Mouse (Mus musculus) left cerebral cortex, adult 8-10 months (tissue): ENCODE data around the gene Hoxa13. TPM values are rescaled to one million over a fixed set of nuclear protein-coding genes. Genes with fewer than 3 reads are reported as not detected.

Experiments used
- DNase-seq, 2 experiments: peaks; one replicate each; pipeline ENCODE4 v3.0.0; 2022; ENCODE audit warnings: low spot score in 2 of 2
- total RNA-seq, 4 experiments: library from RNA; stranded (reverse); gene quantifications; 2 replicates each; pipeline ENCODE4 v1.2.4; 2022

The Hoxa13 gene
- total RNA-seq, 4 experiments from 2014 or later, result not detected

DNA sequence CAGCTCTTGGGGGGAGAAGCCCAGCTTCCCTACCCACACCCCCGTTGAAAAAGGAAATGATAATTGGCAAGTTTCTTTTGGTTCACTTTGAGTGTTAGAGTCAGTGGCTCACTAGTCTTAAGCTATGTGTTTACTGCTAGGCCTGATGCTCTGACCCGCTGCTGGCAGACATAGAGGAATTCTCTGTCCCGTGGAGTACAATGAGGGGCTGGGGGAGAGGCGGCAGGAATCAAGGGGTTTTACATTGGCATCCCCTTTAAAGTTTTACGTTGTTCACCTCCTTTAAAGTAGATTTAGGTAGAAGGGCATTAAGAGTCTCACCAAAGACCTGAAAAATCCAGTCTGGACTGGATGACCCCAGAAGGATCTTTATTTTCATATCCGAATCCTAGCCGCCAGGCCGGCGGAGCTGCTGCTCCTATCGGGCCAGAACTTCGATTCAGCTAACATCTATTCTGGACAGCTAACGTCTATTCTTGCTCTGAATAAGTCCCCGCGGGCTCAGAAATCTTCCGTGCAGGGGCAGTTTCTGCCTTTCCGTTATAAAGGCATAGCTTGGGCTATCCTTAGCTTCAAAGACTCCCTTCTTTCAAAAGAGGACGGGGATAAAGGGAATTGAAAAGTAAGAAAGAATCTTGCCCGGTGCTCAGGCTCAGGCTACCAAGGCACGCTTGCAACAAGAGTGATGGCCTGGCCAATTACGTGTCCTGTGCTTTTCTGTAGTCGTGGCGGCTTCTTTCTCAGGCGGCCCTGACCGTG, 8.5 kb downstream of the Hoxa13 start:
- no peak for DNase-seq

GRCm38 (mm10) chr6:52251177-52251879, 9.4 kb downstream of the Hoxa13 start:
- DNase-seq, result no peak

- no peak for DNase-seq
Observed at GRCm38 (mm10) chr6:52249826-52250225, 10.9 kb downstream of the Hoxa13 start.

- no peak for DNase-seq
Observed at GRCm38 (mm10) chr6:52249415-52249738, 11.3 kb downstream of the Hoxa13 start.

GRCm38 (mm10) chr6:52248638-52249414, 11.9 kb downstream of the Hoxa13 start:
- DNase-seq, result no peak

DNA sequence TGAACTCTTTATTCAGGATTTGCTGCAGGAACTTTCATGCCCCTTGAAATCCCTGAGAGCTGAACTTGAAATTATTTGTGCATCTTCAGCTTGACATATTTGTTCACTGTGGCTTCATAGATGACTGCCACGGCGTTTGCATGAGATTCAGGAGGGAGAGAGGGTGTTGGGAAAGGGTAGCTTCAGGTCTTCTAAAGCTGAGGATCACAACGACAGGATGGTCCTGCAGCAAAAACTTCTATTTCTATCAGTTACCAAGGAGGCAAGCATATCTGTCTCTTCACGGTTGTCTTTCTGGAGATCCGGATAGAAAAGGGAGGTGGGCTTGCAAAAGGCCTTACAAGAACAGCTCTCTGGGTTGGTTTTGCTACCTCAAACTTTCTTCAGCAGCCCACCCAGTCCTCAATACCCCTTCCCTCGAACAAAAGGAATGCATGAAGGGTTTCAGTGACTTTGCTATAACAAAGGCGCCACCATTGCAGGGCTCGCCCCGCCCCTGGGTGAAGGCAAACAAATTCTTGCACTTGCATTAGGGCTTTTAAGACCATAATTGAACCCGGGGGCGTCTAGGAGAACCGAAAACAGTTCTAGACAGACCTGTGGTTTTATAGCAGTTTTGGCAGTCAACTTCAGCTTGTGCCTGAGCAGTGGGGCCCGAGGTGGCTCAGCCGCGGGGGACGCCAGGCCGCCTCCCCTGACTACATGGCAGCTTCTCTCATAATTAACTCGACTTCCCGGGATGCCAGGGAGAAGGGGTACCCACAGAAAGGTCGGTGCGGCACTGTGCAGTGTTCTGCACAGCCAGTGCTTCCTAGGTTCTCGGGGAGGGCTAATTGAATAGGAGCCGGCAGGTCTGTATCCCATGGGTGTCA, 12.7 kb downstream of the Hoxa13 start:
- DNase-seq, result no peak

DNA sequence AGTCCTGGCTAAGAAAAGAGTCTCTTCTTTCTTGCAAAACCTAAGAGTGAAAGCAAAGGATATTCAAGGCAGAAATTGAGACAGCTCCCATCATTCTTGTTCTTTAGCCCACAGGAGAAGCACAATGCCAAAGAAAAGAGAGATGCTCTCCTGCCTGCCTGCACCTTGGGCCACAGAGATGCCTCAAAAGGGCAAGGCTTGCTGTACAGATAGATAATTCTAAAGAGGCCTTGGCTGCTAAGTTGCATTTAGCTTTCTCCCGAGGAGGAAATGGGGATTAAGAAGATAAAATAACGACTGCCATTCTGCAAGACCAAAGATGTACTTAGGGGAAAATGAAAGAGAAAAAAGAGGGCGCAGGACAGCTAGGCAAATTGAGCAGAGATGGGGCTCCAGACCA, 13.8 kb downstream of the Hoxa13 start:
- no peak for DNase-seq

GRCm38 (mm10) chr6:52246403-52246803, 14.3 kb downstream of the Hoxa13 start:
- no peak for DNase-seq

DNA sequence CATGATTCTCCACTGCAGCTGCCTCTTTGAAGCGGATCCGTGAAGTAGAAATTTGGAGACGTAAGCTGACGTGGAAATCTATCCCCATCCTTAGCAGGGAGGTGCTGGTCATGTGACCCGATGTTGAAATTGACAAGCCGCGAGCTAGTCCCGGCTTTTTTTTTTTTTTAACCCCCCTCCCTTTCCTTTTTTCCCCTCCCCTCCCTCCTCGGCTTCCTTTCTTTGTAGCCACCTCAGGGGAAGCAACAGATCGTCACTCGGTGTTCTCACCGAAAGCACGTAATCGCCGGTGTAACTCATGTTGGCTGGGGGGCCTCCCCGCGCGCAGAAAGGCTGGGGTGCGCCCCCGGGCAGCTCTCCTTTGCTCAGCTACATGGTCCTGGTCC, 14.9 kb downstream of the Hoxa13 start, which contains the start of gene Hoxa11:
Gene Hoxa11, minus strand, starts transcription at position 54 of the 386 bp plus-strand sequence.
- no peak for DNase-seq

DNA sequence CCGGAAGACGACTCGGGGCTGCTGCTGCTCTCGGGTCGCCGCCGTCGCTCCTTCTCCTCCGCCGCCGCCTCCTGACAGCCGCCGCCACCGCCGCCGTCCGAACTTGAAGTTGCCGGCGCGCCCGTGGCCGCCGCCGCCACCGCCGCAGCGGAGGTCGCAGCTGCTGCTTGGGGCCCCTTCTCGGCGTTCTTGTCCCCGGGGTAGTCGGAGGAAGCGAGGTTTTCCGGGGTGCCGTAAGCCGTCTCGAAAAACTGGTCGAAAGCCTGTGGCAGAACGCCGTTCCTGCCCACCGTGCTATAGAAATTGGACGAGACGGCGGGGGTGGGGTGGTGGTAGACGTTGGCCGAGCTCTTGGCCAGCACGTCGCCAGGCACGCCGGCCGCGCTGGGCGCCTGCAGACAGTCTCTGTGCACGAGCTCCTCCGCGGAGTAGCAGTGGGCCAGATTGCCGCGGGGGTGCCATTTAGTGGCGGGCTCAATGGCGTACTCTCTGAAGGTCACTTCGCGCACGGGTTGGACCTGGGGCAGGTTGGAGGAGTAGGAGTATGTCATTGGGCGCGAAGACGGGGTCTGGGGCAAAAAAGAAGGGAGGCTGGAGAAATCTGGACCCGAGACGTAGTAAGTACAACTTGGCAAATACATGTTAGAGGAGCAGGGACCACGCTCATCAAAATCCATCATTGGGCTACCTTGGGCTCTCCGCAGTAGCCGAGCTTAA, 15.5 kb downstream of the Hoxa13 start:
- no peak for DNase-seq

DNA sequence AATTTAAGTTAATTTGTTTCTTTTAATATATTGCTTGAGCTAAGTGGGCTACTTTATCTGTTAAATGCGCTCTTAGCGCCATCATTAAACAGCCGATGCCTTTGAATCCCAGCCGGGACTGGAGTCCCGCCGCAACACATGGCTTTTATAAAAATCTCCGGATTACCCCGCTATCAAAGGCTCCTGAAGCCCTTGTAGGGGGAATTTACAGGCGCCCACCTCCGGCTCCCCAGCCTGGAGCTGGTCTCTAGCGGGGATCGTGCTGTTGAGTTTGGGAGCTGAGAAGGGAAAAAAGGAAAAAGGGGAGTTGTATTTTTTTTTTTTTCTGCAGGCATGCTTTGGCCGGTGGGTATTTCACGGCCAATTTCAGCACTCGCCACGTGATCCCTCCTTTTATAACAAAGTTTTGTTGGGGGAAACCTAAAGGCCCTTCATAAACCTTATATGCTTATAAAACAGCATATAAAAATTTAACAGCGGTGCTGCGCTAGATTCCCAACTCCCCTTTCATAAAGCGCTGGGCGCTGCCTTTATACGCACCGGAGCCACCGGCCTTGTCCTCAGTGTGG, 16.1 kb downstream of the Hoxa13 start:
- DNase-seq, result no peak

- no peak for DNase-seq
Observed at GRCm38 (mm10) chr6:52243681-52244121, 17.0 kb downstream of the Hoxa13 start.

GRCm38 (mm10) chr6:52242801-52243332, 17.8 kb downstream of the Hoxa13 start:
- no peak for DNase-seq

- no peak for DNase-seq
Observed at GRCm38 (mm10) chr6:52241001-52241621, 19.6 kb downstream of the Hoxa13 start.

- DNase-seq, result no peak
Observed at GRCm38 (mm10) chr6:52240389-52241000, 20.2 kb downstream of the Hoxa13 start, which contains the start of gene Hoxa10. TSS of gene Hoxa10 (minus strand) at chr6:52240854.

DNA sequence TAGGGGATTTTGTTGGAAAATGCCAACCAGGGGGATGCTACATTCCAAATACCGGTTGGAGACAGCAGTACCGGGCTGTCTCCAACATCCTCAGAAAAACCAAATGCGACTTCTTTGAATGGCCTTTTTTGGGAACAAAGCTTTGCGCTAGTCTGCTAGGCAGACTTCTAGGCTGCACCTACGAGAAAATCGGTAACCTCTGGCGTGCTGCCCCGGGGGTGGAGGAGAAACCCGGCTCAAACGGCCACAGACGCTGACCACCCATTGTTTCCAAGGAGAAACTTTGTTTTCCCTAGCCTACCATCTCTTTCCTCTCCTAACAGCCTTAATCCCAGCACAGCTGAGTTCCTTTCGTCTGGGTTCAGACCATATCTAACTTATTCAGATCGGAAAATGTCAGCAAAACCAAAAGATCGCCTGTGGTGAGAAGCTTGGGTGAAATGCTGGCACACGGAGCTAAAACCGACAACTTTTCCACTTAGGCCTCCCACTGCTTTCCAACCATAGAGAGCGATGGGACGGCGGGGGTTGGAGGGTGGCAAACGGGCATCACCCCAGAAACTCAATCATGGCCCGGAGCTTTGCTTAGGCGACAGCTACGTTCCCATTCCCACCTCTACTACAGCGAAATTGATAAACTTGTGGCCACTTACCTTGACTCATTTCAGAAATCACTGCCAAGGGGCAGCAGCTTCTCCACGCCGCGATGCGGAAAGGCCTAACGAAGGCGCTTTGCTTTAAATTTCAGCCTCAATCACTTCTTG, 20.9 kb downstream of the Hoxa13 start:
- DNase-seq, result no peak

- DNase-seq, result no peak
Observed at GRCm38 (mm10) chr6:52238976-52239375, 21.7 kb downstream of the Hoxa13 start.

GRCm38 (mm10) chr6:52238155-52238545, 22.5 kb downstream of the Hoxa13 start:
- DNase-seq, result no peak
